Mouse (Mus musculus): ENCODE measurements around the gene Bptf.
"Not testable (repeated sequence)": the region's sequence is repeated elsewhere in the genome, so short reads cannot be mapped to it uniquely, and the experiment has no call there.

Bptf gene

DNA sequence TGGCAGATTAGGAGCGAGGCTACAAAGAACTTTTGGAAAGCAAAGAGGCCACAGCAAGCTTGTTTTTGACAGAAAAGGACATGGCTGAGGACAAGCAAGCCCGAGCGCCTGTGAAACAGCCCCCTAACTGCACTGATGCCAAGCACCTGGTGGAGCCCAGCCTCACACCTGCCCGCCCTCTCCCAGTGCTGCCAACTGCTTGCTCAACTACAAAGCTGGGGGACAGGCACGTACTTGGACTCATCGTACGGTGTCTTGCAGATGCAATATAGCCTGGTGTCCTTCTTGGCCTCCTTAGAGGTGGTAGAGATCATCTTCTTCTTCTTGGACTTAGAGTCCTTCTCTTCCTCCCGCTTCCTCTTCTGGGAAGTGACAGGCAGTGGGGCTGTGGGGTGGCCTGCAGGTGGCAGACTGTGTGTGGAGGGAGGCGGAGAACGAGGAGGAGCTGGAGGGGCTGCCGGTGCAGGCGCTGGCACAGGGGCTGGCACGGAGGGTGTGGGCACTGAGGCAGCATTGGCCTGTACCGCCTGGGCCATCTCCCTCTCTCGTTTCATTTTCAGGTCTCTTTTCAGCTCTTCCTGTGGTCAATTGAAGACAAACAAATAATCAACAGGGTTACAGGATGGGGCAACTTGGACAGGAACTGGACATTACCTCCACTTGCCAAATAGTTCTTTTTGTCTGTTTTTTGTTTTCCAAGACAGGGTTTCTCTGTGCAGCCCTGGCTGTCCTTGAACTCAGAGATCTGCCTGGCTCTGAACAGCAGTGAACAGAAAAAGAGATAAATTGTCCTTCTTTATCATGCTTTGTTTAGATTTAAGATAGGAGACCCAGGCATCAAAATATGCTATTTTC is 84.9 kb downstream of the Bptf start:
- no peak for DNase-seq (ENCODE audit: low spot score)

- DNase-seq (ENCODE audit: low spot score), result no peak
These were observed 86.4 kb downstream of the Bptf start for GRCm38 (mm10) chr11:107045546-107045945.

DNA sequence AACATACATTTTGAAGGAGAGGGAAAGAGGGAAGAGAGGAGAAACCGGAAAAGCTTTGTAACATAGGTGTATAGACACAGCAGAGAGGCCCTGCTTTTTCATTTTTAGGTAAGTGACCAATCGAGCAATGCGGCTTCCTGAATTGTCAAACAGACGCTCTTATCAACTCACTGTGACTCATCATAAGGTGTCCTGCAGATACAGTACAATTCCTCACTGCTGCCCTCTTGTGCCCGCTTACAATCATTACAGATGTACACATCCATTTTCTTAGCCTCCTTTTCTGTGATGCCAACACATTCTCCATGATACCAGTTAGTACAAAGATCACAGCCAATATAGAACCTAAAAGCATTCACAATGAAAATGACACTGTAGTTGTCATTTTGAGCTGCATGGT is 87.6 kb downstream of the Bptf start:
- peak; percentile 60 for DNase-seq (ENCODE audit: low spot score)

DNA sequence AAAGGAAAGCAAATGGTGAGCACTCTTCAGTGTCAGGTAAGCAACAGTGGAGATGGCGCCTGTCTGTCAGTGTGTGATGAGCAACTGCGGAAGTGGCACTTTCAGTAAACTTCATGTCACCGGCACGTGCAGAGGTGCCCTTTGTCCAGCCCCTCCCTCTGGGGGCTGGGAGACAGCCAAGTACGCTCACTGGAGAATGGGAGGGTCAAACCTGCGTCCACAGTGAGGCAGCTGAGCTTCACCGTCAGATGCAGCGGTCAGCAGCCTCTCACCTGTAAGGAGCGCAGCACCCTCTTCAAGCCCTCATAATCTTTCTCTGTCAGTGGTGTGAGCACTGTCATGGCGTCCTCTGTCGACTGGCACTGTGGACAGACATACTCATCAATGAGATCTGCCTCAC is 88.6 kb downstream of the Bptf start:
- no peak for DNase-seq (ENCODE audit: low spot score)

DNA sequence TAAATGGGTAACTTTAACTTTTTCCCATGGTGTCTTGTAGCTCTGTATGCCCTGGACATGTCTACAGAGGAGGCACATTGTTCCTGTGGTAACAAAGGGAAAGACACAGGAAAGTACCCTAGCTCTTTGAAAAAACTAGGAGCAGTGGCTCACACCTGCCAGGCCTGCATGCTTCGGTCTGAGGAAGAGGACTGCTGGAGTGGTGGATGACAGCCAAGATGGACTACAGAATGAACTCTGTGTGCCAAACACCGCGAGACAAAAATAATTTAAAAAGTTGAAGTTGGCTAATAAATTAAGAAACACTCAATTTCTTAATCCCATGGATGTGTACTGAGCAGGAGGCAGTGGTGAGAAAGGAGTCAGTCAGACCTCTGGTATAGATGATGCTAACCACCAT is 90.5 kb downstream of the Bptf start:
- DNase-seq (ENCODE audit: low spot score), result no peak

- no peak for DNase-seq (ENCODE audit: low spot score)
These were observed 92.5 kb downstream of the Bptf start for GRCm38 (mm10) chr11:107039417-107039816.

GRCm38 (mm10) chr11:107034085-107034810 is 97.7 kb downstream of the Bptf start:
- no peak for DNase-seq (ENCODE audit: low spot score)

DNA sequence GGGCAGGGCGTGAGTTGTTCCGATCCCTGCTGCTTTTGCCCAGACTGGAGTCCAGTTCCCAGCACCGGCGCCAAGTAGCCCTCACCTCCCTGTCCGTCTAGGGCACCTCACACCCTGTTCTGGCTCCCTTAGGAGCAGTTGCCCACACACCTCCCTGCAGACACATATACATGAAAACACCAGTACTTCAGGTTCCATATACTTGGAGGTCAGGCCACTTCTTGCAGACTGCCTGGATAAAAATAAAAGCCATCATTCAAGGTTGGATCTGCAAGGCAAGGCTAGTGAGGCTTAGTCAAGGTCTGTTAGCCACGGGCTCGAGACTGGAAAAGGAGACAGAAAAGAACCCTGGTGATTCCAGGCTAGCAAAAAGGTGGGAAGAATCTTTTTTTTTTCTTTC is 100.3 kb downstream of the Bptf start:
- no peak for DNase-seq (ENCODE audit: low spot score)

GRCm38 (mm10) chr11:107029536-107029935 is 102.4 kb downstream of the Bptf start:
- DNase-seq (ENCODE audit: low spot score), result peak; percentile 46

DNA sequence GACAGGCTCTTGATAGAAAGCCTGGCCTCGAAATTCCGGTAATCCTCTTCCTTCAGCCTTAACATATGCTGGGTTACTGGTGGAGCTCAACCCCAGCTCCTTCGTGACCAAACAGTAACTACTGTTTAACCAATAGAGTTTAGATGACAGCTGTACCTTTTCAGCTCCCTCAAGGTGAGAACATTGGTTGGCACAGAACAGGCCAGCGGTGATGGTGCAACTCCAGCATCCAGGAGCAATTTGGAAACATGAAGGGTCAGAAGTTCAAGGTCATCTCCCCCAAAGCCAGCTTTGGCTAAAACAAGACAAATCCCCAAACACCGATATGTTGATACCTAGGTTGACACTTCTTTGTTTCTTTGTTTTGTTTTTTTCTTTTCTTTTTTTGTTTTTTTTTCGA is 103.2 kb downstream of the Bptf start:
- DNase-seq (ENCODE audit: low spot score), result no peak

DNA sequence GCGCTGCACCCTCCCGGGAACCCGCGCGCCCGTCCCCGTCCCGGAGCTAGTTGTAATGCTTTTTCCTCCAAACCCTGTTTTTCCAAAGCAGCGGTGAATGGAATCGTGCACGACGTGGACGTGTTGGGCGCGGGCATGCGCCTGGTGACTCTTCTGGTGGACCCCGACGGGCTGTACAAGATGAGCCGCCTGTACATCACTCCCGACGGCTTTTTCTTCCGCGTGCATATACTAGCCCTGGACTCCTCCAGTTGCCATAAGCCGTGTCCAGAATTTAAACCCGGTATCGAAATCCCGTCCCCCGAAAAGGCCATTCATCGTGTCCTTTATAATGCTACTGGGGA is 103.7 kb downstream of the Bptf start:
- DNase-seq (ENCODE audit: low spot score), result no peak

GRCm38 (mm10) chr11:107027431-107028274 is 104.3 kb downstream of the Bptf start:
- DNase-seq (ENCODE audit: low spot score), result peak; percentile 87

DNA sequence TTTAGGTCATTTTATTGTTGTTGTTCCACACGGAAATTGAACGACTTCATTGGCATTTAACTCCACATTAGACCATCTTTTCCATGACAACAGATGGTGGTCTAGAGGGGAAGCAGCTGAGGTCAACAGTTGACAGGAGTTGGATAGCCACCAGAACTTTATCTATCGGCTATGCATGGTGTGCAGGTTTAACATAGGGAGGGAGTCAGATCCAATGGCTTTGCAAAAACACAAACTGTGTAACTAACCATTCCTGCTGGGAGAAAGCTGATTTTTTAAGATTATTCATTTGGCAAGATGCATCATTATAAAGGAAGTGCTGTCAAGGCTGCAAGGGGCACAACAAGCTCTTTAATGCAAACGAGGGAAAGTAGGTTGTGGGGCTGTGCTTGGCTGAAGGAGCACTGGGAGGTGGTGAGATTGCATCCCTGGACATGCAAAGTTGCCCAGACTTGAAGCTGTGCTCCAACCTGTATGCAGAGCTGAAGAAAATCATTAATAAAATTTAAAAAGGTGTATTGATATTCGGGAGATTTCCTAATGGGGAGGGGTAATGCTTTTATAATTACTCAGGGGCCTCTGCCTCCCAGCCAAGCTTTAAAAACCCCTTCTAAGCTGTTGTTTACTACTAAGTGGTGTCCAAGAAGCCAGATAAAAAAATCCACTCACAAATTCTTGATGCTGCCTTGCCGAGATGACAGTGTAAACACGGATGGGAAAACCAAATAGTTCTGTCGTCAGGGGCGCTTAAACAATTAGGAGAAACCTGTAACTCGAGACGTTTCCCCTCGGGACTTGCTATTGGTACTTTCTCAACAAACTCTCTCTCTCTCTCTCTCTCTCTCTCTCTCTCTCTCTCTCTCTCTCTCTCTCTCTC is 105.1 kb downstream of the Bptf start:
- no peak for DNase-seq (ENCODE audit: low spot score)

GRCm38 (mm10) chr11:107025411-107026321 is 106.3 kb downstream of the Bptf start, which contains the start of gene 1810010H24Rik:
Gene 1810010H24Rik (plus strand): TSS chr11:107025681.
- DNase-seq (ENCODE audit: low spot score), result no peak

DNA sequence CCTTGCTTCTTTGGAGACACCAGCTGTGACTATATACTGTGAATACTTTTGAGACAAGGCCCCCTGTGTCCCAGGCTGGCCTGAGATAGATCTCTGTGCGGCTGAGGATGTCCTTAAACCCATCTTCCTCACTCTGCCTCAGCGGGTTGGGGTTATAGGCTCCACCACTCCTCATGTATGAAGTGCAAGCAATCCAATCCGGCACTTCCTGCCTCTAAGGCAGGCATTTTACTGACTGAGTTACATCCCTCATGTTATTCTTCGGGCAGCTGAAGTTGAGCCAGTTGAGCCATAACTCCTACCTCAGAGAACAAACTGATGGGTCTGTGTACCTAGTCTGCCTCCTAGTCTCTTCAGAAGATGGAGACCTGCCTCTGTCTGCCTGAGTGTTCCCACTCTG is 107.5 kb downstream of the Bptf start:
- DNase-seq (ENCODE audit: low spot score), result no peak

- no peak for DNase-seq (ENCODE audit: low spot score)
These were observed 109.8 kb downstream of the Bptf start for GRCm38 (mm10) chr11:107022050-107022683.

- not testable (repeated sequence) for DNase-seq (ENCODE audit: low spot score)
These were observed 112.2 kb downstream of the Bptf start for GRCm38 (mm10) chr11:107019722-107020121.

- no peak for DNase-seq (ENCODE audit: low spot score)
These were observed 112.6 kb downstream of the Bptf start for GRCm38 (mm10) chr11:107019318-107019717.

DNA sequence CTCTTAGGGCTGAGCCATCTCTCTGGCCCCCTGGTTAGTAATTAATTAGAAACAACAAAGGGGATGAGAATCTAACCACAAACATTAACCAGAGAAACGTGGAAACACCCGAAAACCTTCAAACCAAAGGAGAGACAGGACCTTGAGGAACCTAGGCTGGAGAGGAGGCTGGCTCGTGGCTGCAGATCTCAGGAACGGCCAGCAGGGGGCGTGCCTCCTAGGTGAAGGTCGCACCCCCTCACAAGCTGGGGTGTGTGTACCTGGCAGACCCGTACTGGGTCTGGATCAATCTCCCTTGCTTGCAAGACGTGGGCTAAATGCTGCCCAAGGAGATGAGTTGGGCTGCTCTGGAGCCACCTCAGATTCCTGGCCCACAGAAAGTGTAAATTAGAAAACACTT is 113.3 kb downstream of the Bptf start:
- DNase-seq (ENCODE audit: low spot score), result peak; percentile 24

GRCm38 (mm10) chr11:107017339-107017886 is 114.5 kb downstream of the Bptf start:
- DNase-seq (ENCODE audit: low spot score), result no peak
